Comparison of ENCODE assay signal across 31 mouse cellular contexts in the genomic region with DNA sequence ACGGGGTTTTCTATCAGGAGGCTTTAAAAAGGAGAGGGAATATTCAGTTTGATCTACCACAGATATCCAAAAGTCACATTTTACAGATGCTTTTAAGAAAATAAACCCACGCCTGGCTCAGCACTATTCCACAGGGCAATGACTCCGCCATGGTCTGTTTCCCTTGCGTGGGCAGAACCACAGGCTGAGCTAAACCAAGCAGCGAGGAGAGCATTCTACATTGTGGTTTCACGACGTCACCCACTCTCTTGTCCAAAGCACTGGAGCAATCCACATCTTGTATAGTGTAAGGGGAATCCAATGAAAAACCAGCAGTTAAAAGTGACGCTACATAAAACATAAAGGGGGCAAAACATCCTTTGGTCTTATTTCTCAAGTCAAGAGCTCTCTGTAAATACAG. TPM values are rescaled to one million over a fixed set of nuclear protein-coding genes. Genes with fewer than 3 reads are reported as not detected.
DNase-seq lines count a peak whose midpoint lies in the region; ATAC-seq and TF ChIP-seq lines count a peak whose summit lies in the region.
"Had no signal": no experiment of that assay in that cellular context is flagged by ENCODE, and none has a peak within 500 bp of the region (broad histone marks: within the 10 kb centered on the region; RNA-seq: fewer than 3 reads in every experiment).

No protein-coding gene starts in this region.

- H3K79me2 ChIP-seq in CH12.LX (replicated peaks; ENCODE audit: control insufficient read depth, extremely low read depth, insufficient read depth, poor library complexity, severe bottlenecking) = no peaks in the 10 kb centered on the region

- dilution Hi-C loops in CH12.LX (cut with MboI; ENCODE audit: extremely low pct_ligation_motif_present, extremely low pct_unique_long_range_greater_than_20kb, low sequenced_read_pairs) = no loop called here

- TF ChIP-seq POLR2A in CH12.LX (IDR thresholded peaks at IDR 0.05; ENCODE audit: low read depth, low read length) = no peak
- no peak for TF ChIP-seq POLR2A in cerebellum, adult 2 months (IDR thresholded peaks at IDR 0.05; ENCODE audit: borderline replicate concordance, insufficient read depth, low read length)

- POLR2A ChIA-PET in Patski (lab: Charles Lee) = no interaction called here

- H3K9me3 ChIP-seq in kidney, embryonic 16.5 days (ENCODE audit: low read length) = no peaks in the 10 kb centered on the region
- H3K9me3 ChIP-seq in CH12.LX (replicated peaks; ENCODE audit: low read length) = no peaks in the 10 kb centered on the region
- H3K9me3 ChIP-seq: embryonic facial prominence, embryonic 13.5 days; forebrain, embryonic 13.5 days; hindbrain, embryonic 13.5 days; limb, embryonic 13.5 days; lung, embryonic 15.5 days; megakaryocyte, embryonic 14.5 days; midbrain, embryonic 12.5 days had no signal

- CTCF ChIA-PET in Patski (lab: Charles Lee) = no interaction called here

- H3K27me3 ChIP-seq in kidney, embryonic 16.5 days (ENCODE audit: insufficient read depth, low read length) = no peaks in the 10 kb centered on the region
- H3K27me3 ChIP-seq in CH12.LX (replicated peaks) = no peaks in the 10 kb centered on the region
- H3K27me3 ChIP-seq in Patski = no peaks in the 10 kb centered on the region
- no peaks in the 10 kb centered on the region for H3K27me3 ChIP-seq in cerebellum, adult 2 months (ENCODE audit: control insufficient read depth, insufficient read depth, low read length)
- H3K27me3 ChIP-seq: embryonic facial prominence, embryonic 13.5 days; forebrain, embryonic 13.5 days; hindbrain, embryonic 13.5 days; limb, embryonic 13.5 days; lung, embryonic 15.5 days; megakaryocyte, embryonic 14.5 days; midbrain, embryonic 12.5 days had no signal

- no peak overlapping the region for H3K9ac ChIP-seq in kidney, embryonic 16.5 days (replicated peaks; ENCODE audit: low read length)
- H3K9ac ChIP-seq in CH12.LX (ENCODE audit: insufficient read depth, low read depth) = no peak overlapping the region
- H3K9ac ChIP-seq: embryonic facial prominence, embryonic 13.5 days; forebrain, embryonic 13.5 days; hindbrain, embryonic 13.5 days; limb, embryonic 13.5 days; lung, embryonic 15.5 days; midbrain, embryonic 12.5 days had no signal

- TF ChIP-seq CTCF in CH12.LX (conservative IDR thresholded peaks at IDR 0.05 in 1 of 2, IDR thresholded peaks at IDR 0.05 in 1 of 2; ENCODE audit: low read depth in 2 of 2, low read length in 2 of 2) = no peak
- TF ChIP-seq CTCF in Patski (IDR thresholded peaks at IDR 0.05) = no peak
- no peak for TF ChIP-seq CTCF in cerebellum, adult 2 months (IDR thresholded peaks at IDR 0.05; ENCODE audit: borderline replicate concordance, insufficient read depth, low read depth, low read length)

- no peak overlapping the region for H3K4me2 ChIP-seq in kidney, embryonic 16.5 days (replicated peaks; ENCODE audit: low read depth, low read length)
- H3K4me2 ChIP-seq in CH12.LX (ENCODE audit: insufficient read depth, low read depth, poor library complexity, severe bottlenecking) = no peak overlapping the region
- H3K4me2 ChIP-seq: embryonic facial prominence, embryonic 13.5 days; forebrain, embryonic 13.5 days; heart, embryonic 11.5 days; hindbrain, embryonic 13.5 days; limb, embryonic 13.5 days; liver, embryonic 11.5 days; lung, embryonic 15.5 days; midbrain, embryonic 12.5 days had no signal

- no peak overlapping the region for H3K4me3 ChIP-seq in kidney, embryonic 16.5 days (ENCODE audit: low read length)
- H3K4me3 ChIP-seq in CH12.LX (replicated peaks in 1 of 3; ENCODE audit: low read depth in 2 of 3, low read length in 2 of 3, poor library complexity in 1 of 3) = no peak overlapping the region
- H3K4me3 ChIP-seq in cerebellum, adult 2 months (replicated peaks; ENCODE audit: insufficient read depth, low read depth, low read length) = no peak overlapping the region
- H3K4me3 ChIP-seq: embryonic facial prominence, embryonic 13.5 days; forebrain, embryonic 13.5 days; gastrocnemius, adult 2 months; hindbrain, embryonic 13.5 days; layer of hippocampus, adult 2 months; left cerebral cortex, adult 2 months; limb, embryonic 13.5 days; lung, embryonic 15.5 days; megakaryocyte, embryonic 14.5 days; midbrain, embryonic 12.5 days had no signal

- ATAC-seq in kidney, embryonic 16.5 days (ENCODE audit: low FRiP score, low TSS enrichment) = peak; percentile 81; the same call in 1 of the 2 replicates
- ATAC-seq in Patski = peak; percentile 91
- 0 out of 2 replicates have a peak, but pooled peaks have one; percentile 35 for ATAC-seq in megakaryocyte progenitor cell, adult 5-6 weeks (replicated peaks; ENCODE audit: poor library complexity)
- ATAC-seq in erythroblast, adult 5-6 weeks (replicated peaks; ENCODE audit: low FRiP score, poor library complexity, severe bottlenecking) = no peak
- ATAC-seq: activated CD4-positive, CD25-positive, alpha-beta regulatory T cell, adult 4 months; forebrain, embryonic 13.5 days; intestine, postnatal 0 days had no signal

- no peak for TF ChIP-seq RAD21 in CH12.LX (IDR thresholded peaks at IDR 0.05; ENCODE audit: low read depth, low read length)

- in situ Hi-C loops in CH12.LX (cut with MboI; ENCODE audit: low pct_ligation_motif_present, low pct_unique_long_range_greater_than_20kb, low sequenced_read_pairs) = no loop called here
- in situ Hi-C loops in Patski (cut with MboI; ENCODE audit: low pct_unique_long_range_greater_than_20kb) = no loop called here

- H3K4me1 ChIP-seq in kidney, embryonic 16.5 days (ENCODE audit: insufficient read depth, low read length) = no peaks in the 10 kb centered on the region
- H3K4me1 ChIP-seq in CH12.LX (ENCODE audit: control insufficient read depth in 1 of 2, insufficient read depth in 2 of 2) = no peaks in the 10 kb centered on the region
- H3K4me1 ChIP-seq in cerebellum, adult 2 months (ENCODE audit: control insufficient read depth, insufficient read depth, low read length) = no peaks in the 10 kb centered on the region
- H3K4me1 ChIP-seq: forebrain, embryonic 13.5 days; hindbrain, embryonic 13.5 days; limb, embryonic 13.5 days; lung, embryonic 15.5 days; midbrain, embryonic 12.5 days had no signal

- 55% methylated on average over 8 of the region's 8 CpGs for WGBS in kidney, embryonic 16.5 days
- 93% methylated on average over 8 of the region's 8 CpGs for WGBS in cerebellum, adult 2 months

- no peak for TF ChIP-seq EP300 in CH12.LX (IDR thresholded peaks at IDR 0.05; ENCODE audit: low read length)

- H3K36me3 ChIP-seq in kidney, embryonic 16.5 days (ENCODE audit: insufficient read depth, low read length) = peaks cover 23% of the 10 kb centered on the region; the same call in 1 of the 2 replicates
- peaks cover 48 to 80% of the 10 kb centered on the region in 2 experiments for H3K36me3 ChIP-seq in CH12.LX (replicated peaks in 1 of 2; ENCODE audit: control insufficient read depth in 1 of 2, insufficient read depth in 1 of 2, low read length in 1 of 2)

- H3K27ac ChIP-seq in kidney, embryonic 16.5 days (ENCODE audit: low read length) = no peak overlapping the region
- no peak overlapping the region for H3K27ac ChIP-seq in CH12.LX (ENCODE audit: insufficient read depth, low read depth)
- H3K27ac ChIP-seq in cerebellum, adult 2 months (ENCODE audit: insufficient read depth, low read length) = no peak overlapping the region
- H3K27ac ChIP-seq: embryonic facial prominence, embryonic 13.5 days; forebrain, embryonic 13.5 days; gastrocnemius, adult 2 months; hindbrain, embryonic 13.5 days; layer of hippocampus, adult 2 months; left cerebral cortex, adult 2 months; limb, embryonic 13.5 days; lung, embryonic 15.5 days; midbrain, embryonic 12.5 days had no signal

- DNase-seq in kidney, adult 9 months = no peak
- DNase-seq in CH12.LX (ENCODE audit: extremely low read depth) (peak; percentile 29), Patski (ENCODE audit: low read depth, low spot score) (peak; percentile 39)
- no peak for DNase-seq in cerebellum, adult 2 months
- no peak for DNase-seq in retina, embryonic 14.5 days (ENCODE audit: low spot score)
- DNase-seq: adrenal gland, adult 2 months; adrenal gland, postnatal 36 days; cerebellum, adult 9-10 months; cerebellum, postnatal 36 days; embryo, embryonic 11 days; gastrocnemius, adult 2 months; gastrocnemius, postnatal 36 days; heart, adult 18-20 months; heart, postnatal 36 days; kidney, postnatal 25 days had no signal

TF ChIP-seq in CH12.LX, 34 proteins besides CTCF, POLR2A, EP300 and RAD21 (continues in another document):
- TF ChIP-seq JUN (IDR thresholded peaks at IDR 0.05; ENCODE audit: insufficient read depth, low read depth, low read length) (no peak), JUND (conservative IDR thresholded peaks at IDR 0.05; ENCODE audit: low read depth, low read length) (no peak), ZC3H11A (IDR thresholded peaks at IDR 0.05; ENCODE audit: low read depth, low read length) (no peak), MAFK (IDR thresholded peaks at IDR 0.05; ENCODE audit: insufficient replicate concordance, low read length) (no peak), RCOR1 (conservative IDR thresholded peaks at IDR 0.05; ENCODE audit: low read depth, low read length) (no peak), E2F4 (IDR thresholded peaks at IDR 0.05; ENCODE audit: insufficient replicate concordance, low read depth, low read length) (no peak), TBP (conservative IDR thresholded peaks at IDR 0.05; ENCODE audit: low read depth, low read length) (no peak), CHD2 (IDR thresholded peaks at IDR 0.05; ENCODE audit: low read length) (no peak), NRF1 (IDR thresholded peaks at IDR 0.05; ENCODE audit: low read depth, low read length) (no peak), ZNF384 (IDR thresholded peaks at IDR 0.05; ENCODE audit: low read depth, low read length) (no peak), SMC3 (IDR thresholded peaks at IDR 0.05; ENCODE audit: low read depth, low read length) (no peak), POLR2AphosphoS2 (IDR thresholded peaks at IDR 0.05; ENCODE audit: low read depth, low read length) (no peak), NELFE (IDR thresholded peaks at IDR 0.05; ENCODE audit: low read depth, low read length) (no peak), ZMIZ1 (IDR thresholded peaks at IDR 0.05; ENCODE audit: low read depth, low read length) (no peak), ZKSCAN1 (IDR thresholded peaks at IDR 0.05; ENCODE audit: borderline replicate concordance, low read depth, low read length) (no peak), MYC (IDR thresholded peaks at IDR 0.05; ENCODE audit: low read depth, low read length) (no peak)

RNA-seq across cellular contexts. Expression of gene Ap1s3, which starts 31.7 kb away (rescaled TPM):
- polyA plus RNA-seq in kidney, embryonic 16.5 days (2015; fragmentation: Nextera tagmentation; extraction: Ambion mirVana) = 0.91 and 0.94 TPM in 2 replicates
- total RNA-seq in CH12.LX (2012; rRNA removed) = 10.5 and 12.5 TPM in 2 replicates
- 12.3 and 13.9 TPM in 2 replicates for total RNA-seq in CH12.LX (2014; rRNA removed)
- polyA plus RNA-seq in CH12.LX (2012; ENCODE audit: insufficient read length, low read depth) = 34.9 and 36.6 TPM in 2 replicates
- 16.3 TPM for polyA plus RNA-seq in Patski (2021)
- 16.8 and 19.7 TPM in 2 replicates for total RNA-seq in megakaryocyte progenitor cell, adult 5-6 weeks (2015)
- total RNA-seq in megakaryocyte progenitor cell, adult 5-6 weeks (2017) = 2.5 and 4.6 TPM in 2 replicates
- 1.8 and 3.0 TPM in 2 replicates for polyA plus RNA-seq in cerebellum, adult 2 months (2012; rRNA removed)
- total RNA-seq in erythroblast, adult 5-6 weeks (2015; ENCODE audit: low replicate concordance) = 0.58 and 3.1 TPM in 2 replicates
- 2.8 and 4.2 TPM in 2 replicates for total RNA-seq in erythroblast, adult 5-6 weeks (2017; ENCODE audit: low replicate concordance)
- total RNA-seq: gastrocnemius, adult 2 months; gastrocnemius, postnatal 36 days had no signal
- polyA plus RNA-seq: hindbrain, embryonic 13.5 days had no signal

Comparison
In these comparisons a context has a peak if more than half of its experiments do, and no peak if none do; other contexts are left out.
1. DNase-seq: peak in CH12.LX (single experiment) and Patski (single experiment); none in kidney, adult 9 months (single experiment), cerebellum, adult 2 months (0 of 2) and retina, embryonic 14.5 days (single experiment).